ENCODE assay signal across 11 mouse cellular contexts in the genomic region with DNA sequence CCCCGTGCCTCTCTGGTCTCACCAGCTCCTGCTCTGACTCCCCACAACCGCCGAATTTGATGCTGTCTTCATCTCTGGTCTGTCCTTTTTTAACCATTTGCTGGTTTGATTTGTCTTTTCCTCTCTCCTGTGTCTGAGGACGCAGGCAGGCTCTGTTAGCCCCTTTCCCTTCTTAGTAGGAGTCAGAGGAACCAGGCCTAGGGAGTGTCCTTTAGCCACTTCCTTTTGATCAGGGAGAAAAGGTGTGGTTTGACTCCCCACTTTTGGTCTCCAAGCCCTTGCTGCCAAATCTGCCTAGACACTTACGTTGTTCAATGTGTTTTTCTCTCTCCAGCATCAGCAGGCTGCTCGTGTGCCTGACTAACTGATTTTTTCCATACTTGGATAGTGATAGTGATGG.
DNase-seq lines count a peak whose midpoint lies in the region; ATAC-seq and TF ChIP-seq lines count a peak whose summit lies in the region.
"Had no signal": no experiment of that assay in that cellular context is flagged by ENCODE, and none has a peak within 500 bp of the region (broad histone marks: within the 10 kb centered on the region; RNA-seq: fewer than 3 reads in every experiment).

No protein-coding gene starts in this region.

- peaks cover 3% of the 10 kb centered on the region; the same call in 1 of the 2 replicates for H3K4me1 ChIP-seq in kidney, adult 2 months (ENCODE audit: control insufficient read depth, insufficient read depth, low read length)
- H3K4me1 ChIP-seq in brown adipose tissue, adult 24 weeks (ENCODE audit: control insufficient read depth, insufficient read depth, insufficient read length, low read length) = peaks cover 31% of the 10 kb centered on the region
- H3K4me1 ChIP-seq in heart, adult 2 months (ENCODE audit: control insufficient read depth, insufficient read depth, low read length) = peaks cover 25% of the 10 kb centered on the region
- H3K4me1 ChIP-seq in intestine, embryonic 15.5 days (replicated peaks) = 0 out of 2 replicates have a peak, but pooled peaks cover 4% of the 10 kb centered on the region
- no peaks in the 10 kb centered on the region for H3K4me1 ChIP-seq in forebrain, embryonic 11.5 days (replicated peaks; ENCODE audit: control insufficient read depth, insufficient read depth, low read length)

- no peaks in the 10 kb centered on the region for H3K9me3 ChIP-seq in intestine, embryonic 15.5 days
- H3K9me3 ChIP-seq in forebrain, embryonic 11.5 days (ENCODE audit: control insufficient read depth, low read length) = no peaks in the 10 kb centered on the region

- peak; percentile 76 for TF ChIP-seq EP300 in heart, adult 2 months (IDR thresholded peaks at IDR 0.05; ENCODE audit: insufficient read depth, low read depth, low read length)

- H3K79me2 ChIP-seq in heart, adult 2 months (replicated peaks; ENCODE audit: control insufficient read depth, insufficient read depth, low read length) = no peaks in the 10 kb centered on the region

- DNase-seq in kidney, adult 2 months = peak; percentile 31
- no peak for DNase-seq in kidney, postnatal 10 days
- peak; percentile 45 to 51 for DNase-seq in heart, adult 2 months
- no peak for DNase-seq in cerebellum, adult 11-12 months
- DNase-seq in left cerebral cortex, postnatal 14 days (ENCODE audit: low spot score in 2 of 2) = no peak
- no peak for DNase-seq in forebrain, embryonic 11.5 days (ENCODE audit: low spot score)
- DNase-seq: cerebellum, adult 9-11 months; retina, postnatal 1 day had no signal

- TF ChIP-seq POLR2A in kidney, adult 2 months (IDR thresholded peaks at IDR 0.05; ENCODE audit: low read depth, low read length) = no peak
- peak; percentile 69; the same call in 1 of the 2 replicates for TF ChIP-seq POLR2A in heart, adult 2 months (IDR thresholded peaks at IDR 0.05; ENCODE audit: insufficient read depth, low read depth, low read length)

- H3K4me2 ChIP-seq in intestine, embryonic 15.5 days (replicated peaks) = no peak overlapping the region
- H3K4me2 ChIP-seq in forebrain, embryonic 11.5 days (ENCODE audit: low read depth, low read length, severe bottlenecking) = no peak overlapping the region

- H3K27me3 ChIP-seq in kidney, adult 2 months (replicated peaks; ENCODE audit: control insufficient read depth, insufficient read depth, low read length) = no peaks in the 10 kb centered on the region
- no peaks in the 10 kb centered on the region for H3K27me3 ChIP-seq in heart, adult 2 months (ENCODE audit: control insufficient read depth, insufficient read depth, low read length)
- no peaks in the 10 kb centered on the region for H3K27me3 ChIP-seq in intestine, embryonic 15.5 days (replicated peaks)
- no peaks in the 10 kb centered on the region for H3K27me3 ChIP-seq in forebrain, embryonic 11.5 days (ENCODE audit: control insufficient read depth, insufficient read depth, low read length)

- H3K27ac ChIP-seq in kidney, adult 2 months (ENCODE audit: insufficient read depth, low read depth, low read length) = peak overlapping the region; percentile 89
- peak overlapping the region; percentile 100 for H3K27ac ChIP-seq in brown adipose tissue, adult 24 weeks (replicated peaks; ENCODE audit: low read depth, low read length)
- H3K27ac ChIP-seq in heart, adult 2 months = peak overlapping the region; percentile 97
- 0 out of 2 replicates have a peak overlapping the region, but pooled peaks have one; percentile 22 for H3K27ac ChIP-seq in intestine, embryonic 15.5 days
- H3K27ac ChIP-seq in forebrain, embryonic 11.5 days (ENCODE audit: low read depth, low read length) = no peak overlapping the region

- no peaks in the 10 kb centered on the region for H3K36me3 ChIP-seq in kidney, adult 2 months (ENCODE audit: control insufficient read depth, insufficient read depth, low read length)
- H3K36me3 ChIP-seq in heart, adult 2 months (ENCODE audit: control insufficient read depth, insufficient read depth, low read length) = peaks cover 2% of the 10 kb centered on the region; the same call in 1 of the 2 replicates
- no peaks in the 10 kb centered on the region for H3K36me3 ChIP-seq in intestine, embryonic 15.5 days
- H3K36me3 ChIP-seq in forebrain, embryonic 11.5 days (ENCODE audit: control insufficient read depth, insufficient read depth, low read length) = no peaks in the 10 kb centered on the region

- no peak for TF ChIP-seq CTCF in kidney, adult 2 months (conservative IDR thresholded peaks at IDR 0.05; ENCODE audit: insufficient read depth, insufficient read length, low read depth, low read length)
- no peak for TF ChIP-seq CTCF in heart, adult 2 months (IDR thresholded peaks at IDR 0.05)

- peak overlapping the region; percentile 11; the same call in 1 of the 2 replicates for H3K9ac ChIP-seq in heart, adult 2 months (ENCODE audit: low read depth, low read length)
- H3K9ac ChIP-seq in intestine, embryonic 15.5 days = no peak overlapping the region
- H3K9ac ChIP-seq in forebrain, embryonic 11.5 days (ENCODE audit: low read length) = no peak overlapping the region

- ATAC-seq in intestine, embryonic 15.5 days = no peak
- ATAC-seq in forebrain, embryonic 11.5 days (replicated peaks; ENCODE audit: low FRiP score) = no peak

- whole genome bisulfite sequencing in kidney, adult 2 months = 54% methylated on average over 6 of the region's 6 CpGs
- WGBS in heart, adult 2 months = 37% methylated on average over 6 of the region's 6 CpGs
- 69% methylated on average over 6 of the region's 6 CpGs for WGBS in intestine, embryonic 15.5 days
- 85% methylated on average over 6 of the region's 6 CpGs for WGBS in forebrain, embryonic 11.5 days

- intact Hi-C loops in heart, adult 2 months (cut with DNase I) = loop anchor here (2.0 kb wide), 3 partner anchors 39 to 101 kb away; no protein-coding TSS in a partner anchor
- intact Hi-C loops in left cerebral cortex, postnatal 14 days (cut with DNase I) = no loop called here

- no peak overlapping the region for H3K4me3 ChIP-seq in kidney, adult 2 months (ENCODE audit: insufficient read depth, low read depth, low read length)
- 0 out of 2 replicates have a peak overlapping the region, but pooled peaks have one; percentile 4 for H3K4me3 ChIP-seq in brown adipose tissue, adult 24 weeks (ENCODE audit: insufficient read depth, low read depth, low read length)
- H3K4me3 ChIP-seq in heart, adult 2 months = peak overlapping the region; percentile 32
- no peak overlapping the region for H3K4me3 ChIP-seq in intestine, embryonic 15.5 days (replicated peaks)
- H3K4me3 ChIP-seq in forebrain, embryonic 11.5 days (ENCODE audit: low read depth, low read length) = no peak overlapping the region
- H3K4me3 ChIP-seq: myocyte had no signal

Comparison
In these comparisons a context has a peak if more than half of its experiments do, and no peak if none do; other contexts are left out.
1. DNase-seq: peak in kidney, adult 2 months (single experiment) and heart, adult 2 months (2 of 2); none in kidney, postnatal 10 days (single experiment), cerebellum, adult 11-12 months (single experiment), left cerebral cortex, postnatal 14 days (0 of 2) and forebrain, embryonic 11.5 days (single experiment).
2. H3K4me3 ChIP-seq: peak in brown adipose tissue, adult 24 weeks (single experiment) and heart, adult 2 months (single experiment); none in kidney, adult 2 months (single experiment), intestine, embryonic 15.5 days (single experiment) and forebrain, embryonic 11.5 days (single experiment).